Mouse (Mus musculus) frontal cortex, postnatal 36 days (tissue): ENCODE measurements around the gene Ttll1.
A peak's percentile ranks its signal among the peaks of the same experiment; 100 is the strongest.

Experiments
- DNase-seq, 2 experiments: peaks; one replicate each; pipeline ENCODE4 v3.0.0; 2022; ENCODE audit warnings: low spot score in 2 of 2

Ttll1 gene

GRCm38 (mm10) chr15:83510805-83511405 lies at the start of gene Ttll1:
Gene Ttll1, minus strand, starts transcription at chr15:83510893.
- peak; percentile 94 to 96 for DNase-seq

GRCm38 (mm10) chr15:83555161-83555974 lies 44.7 kb upstream of the Ttll1 start:
- DNase-seq: peak; percentile 84 to 89

GRCm38 (mm10) chr15:83553831-83554230 lies 43.1 kb upstream of the Ttll1 start:
- DNase-seq: no peak

GRCm38 (mm10) chr15:83550137-83550536 lies 39.4 kb upstream of the Ttll1 start:
- DNase-seq: no peak

GRCm38 (mm10) chr15:83547144-83547543 lies 36.5 kb upstream of the Ttll1 start:
- DNase-seq: no peak

GRCm38 (mm10) chr15:83546029-83546428 lies 35.3 kb upstream of the Ttll1 start:
- DNase-seq: no peak

GRCm38 (mm10) chr15:83541647-83542287 lies 31.1 kb upstream of the Ttll1 start:
- no peak for DNase-seq

GRCm38 (mm10) chr15:83539905-83540304 lies 29.2 kb upstream of the Ttll1 start:
- DNase-seq: no peak

- DNase-seq: no peak
These were observed 28.2 kb upstream of the Ttll1 start for GRCm38 (mm10) chr15:83538855-83539254.

GRCm38 (mm10) chr15:83535890-83536231 lies 25.2 kb upstream of the Ttll1 start:
- DNase-seq: no peak

- no peak for DNase-seq
These were observed 24.5 kb upstream of the Ttll1 start for GRCm38 (mm10) chr15:83534960-83535889.

GRCm38 (mm10) chr15:83532606-83533005 lies 21.9 kb upstream of the Ttll1 start:
- DNase-seq: no peak

GRCm38 (mm10) chr15:83531961-83532469 lies 21.3 kb upstream of the Ttll1 start:
- no peak for DNase-seq

GRCm38 (mm10) chr15:83530688-83531087 lies 20.0 kb upstream of the Ttll1 start:
- DNase-seq: no peak

- no peak for DNase-seq
These were observed 19.5 kb upstream of the Ttll1 start for GRCm38 (mm10) chr15:83530233-83530632.

- no peak for DNase-seq
These were observed 19.1 kb upstream of the Ttll1 start for GRCm38 (mm10) chr15:83529765-83530164.

- DNase-seq: no peak
These were observed 18.2 kb upstream of the Ttll1 start for GRCm38 (mm10) chr15:83528892-83529291.

- DNase-seq: no peak
These were observed 17.1 kb upstream of the Ttll1 start for GRCm38 (mm10) chr15:83527747-83528146.

- no peak for DNase-seq
These were observed 16.4 kb upstream of the Ttll1 start for GRCm38 (mm10) chr15:83527092-83527437.

GRCm38 (mm10) chr15:83526424-83527091 lies 15.9 kb upstream of the Ttll1 start, which contains the start of gene Bik:
Gene Bik, plus strand, starts transcription at chr15:83526862.
- no peak for DNase-seq

GRCm38 (mm10) chr15:83524333-83524729 lies 13.6 kb upstream of the Ttll1 start:
- DNase-seq: no peak
